Mouse (Mus musculus): ENCODE data around the gene Crtc2. TPM values are rescaled to one million over a fixed set of nuclear protein-coding genes. Genes with fewer than 3 reads are reported as not detected.

The Crtc2 gene
- polyA plus RNA-seq, 1 experiment from 2014 or later: 9.8 TPM

GRCm38 (mm10) chr3:90294651-90295050 is 40.7 kb downstream of the Crtc2 start:
- WGBS: 82% methylated on average over 2 of the region's 2 CpGs
- Histone ChIP-seq H3K27ac (ENCODE audit: low read depth, low read length) (no peak overlapping the region), H3K4me1 (ENCODE audit: control insufficient read depth, insufficient read depth, low read length) (peaks cover 10% of the 10 kb centered on the region), H3K27me3 (ENCODE audit: control insufficient read depth, insufficient read depth, low read length) (no peaks in the 10 kb centered on the region), H3K4me2 (ENCODE audit: low read depth) (peak overlapping the region; percentile 72), H3K36me3 (ENCODE audit: control insufficient read depth, insufficient read depth, low read length) (no peaks in the 10 kb centered on the region; the same call in 1 of the 2 replicates), H3K9me3 (ENCODE audit: control insufficient read depth, low read length) (no peaks in the 10 kb centered on the region), H3K9ac (ENCODE audit: low read length) (peak overlapping the region; percentile 95), H3K4me3 (ENCODE audit: low read depth, low read length) (peak overlapping the region; percentile 91)
- DNase-seq (ENCODE audit: low spot score) (no peak), ATAC-seq (ENCODE audit: insufficient read depth, low FRiP score, low TSS enrichment) (no peak)

- Histone ChIP-seq H3K27ac (ENCODE audit: low read depth, low read length) (no peak overlapping the region), H3K4me2 (ENCODE audit: low read depth) (no peak overlapping the region), H3K4me3 (ENCODE audit: low read depth, low read length) (no peak overlapping the region), H3K36me3 (ENCODE audit: control insufficient read depth, insufficient read depth, low read length) (no peaks in the 10 kb centered on the region), H3K4me1 (ENCODE audit: control insufficient read depth, insufficient read depth, low read length) (no peaks in the 10 kb centered on the region), H3K9me3 (ENCODE audit: control insufficient read depth, low read length) (no peaks in the 10 kb centered on the region), H3K27me3 (ENCODE audit: control insufficient read depth, insufficient read depth, low read length) (no peaks in the 10 kb centered on the region), H3K9ac (ENCODE audit: low read length) (no peak overlapping the region)
- DNase-seq (ENCODE audit: low spot score) (no peak), ATAC-seq (ENCODE audit: insufficient read depth, low FRiP score, low TSS enrichment) (no peak)
- 62% methylated on average over 3 of the region's 3 CpGs for WGBS
Measured at GRCm38 (mm10) chr3:90305801-90306200, 51.8 kb downstream of the Crtc2 start.

GRCm38 (mm10) chr3:90309589-90309988 is 55.6 kb downstream of the Crtc2 start:
- no peak overlapping the region for H3K27ac ChIP-seq (ENCODE audit: low read depth, low read length)
- H3K4me3 ChIP-seq (ENCODE audit: low read depth, low read length): no peak overlapping the region
- ATAC-seq (ENCODE audit: insufficient read depth, low FRiP score, low TSS enrichment) (no peak), DNase-seq (ENCODE audit: low spot score) (no peak)
- H3K9me3 ChIP-seq (ENCODE audit: control insufficient read depth, low read length): no peaks in the 10 kb centered on the region
- no peaks in the 10 kb centered on the region for H3K36me3 ChIP-seq (ENCODE audit: control insufficient read depth, insufficient read depth, low read length)
- no peaks in the 10 kb centered on the region for H3K27me3 ChIP-seq (ENCODE audit: control insufficient read depth, insufficient read depth, low read length)
- H3K4me1 ChIP-seq (ENCODE audit: control insufficient read depth, insufficient read depth, low read length): no peaks in the 10 kb centered on the region
- H3K9ac ChIP-seq (ENCODE audit: low read length): no peak overlapping the region
- H3K4me2 ChIP-seq (ENCODE audit: low read depth): no peak overlapping the region

GRCm38 (mm10) chr3:90313367-90313766 is 59.4 kb downstream of the Crtc2 start:
- H3K36me3 ChIP-seq (ENCODE audit: control insufficient read depth, insufficient read depth, low read length): no peaks in the 10 kb centered on the region
- no peak overlapping the region for H3K4me2 ChIP-seq (ENCODE audit: low read depth)
- no peak overlapping the region for H3K27ac ChIP-seq (ENCODE audit: low read depth, low read length)
- H3K9me3 ChIP-seq (ENCODE audit: control insufficient read depth, low read length): no peaks in the 10 kb centered on the region
- H3K27me3 ChIP-seq (ENCODE audit: control insufficient read depth, insufficient read depth, low read length): no peaks in the 10 kb centered on the region
- no peaks in the 10 kb centered on the region for H3K4me1 ChIP-seq (ENCODE audit: control insufficient read depth, insufficient read depth, low read length)
- no peak overlapping the region for H3K4me3 ChIP-seq (ENCODE audit: low read depth, low read length)
- H3K9ac ChIP-seq (ENCODE audit: low read length): no peak overlapping the region
- no peak for ATAC-seq (ENCODE audit: insufficient read depth, low FRiP score, low TSS enrichment)
- no peak for DNase-seq (ENCODE audit: low spot score)

Small RNA genes within 50 kb of the gene (microRNA-seq; reads per million reads assigned to microRNA genes)
- gene Mir7012: not detected

Other genes with a start within 250 kb of the Crtc2 start
- 197 TPM in 2 replicates for gene 4933434E20Rik, start 202.5 kb upstream of the Crtc2 start, polyA plus RNA-seq (2014; fragmentation: Nextera tagmentation; extraction: Ambion mirVana)
- gene Ubap2l, start 201.5 kb upstream of the Crtc2 start, polyA plus RNA-seq (2014; fragmentation: Nextera tagmentation; extraction: Ambion mirVana): 206 and 208 TPM in 2 replicates
- 509 and 535 TPM in 2 replicates for gene Tpm3, start 181.5 kb upstream of the Crtc2 start, polyA plus RNA-seq (2014; fragmentation: Nextera tagmentation; extraction: Ambion mirVana)
- 0.41 and 0.66 TPM in 2 replicates for gene Nup210l, start 150.0 kb upstream of the Crtc2 start, polyA plus RNA-seq (2014; fragmentation: Nextera tagmentation; extraction: Ambion mirVana)
- gene Rps27, start 40.5 kb upstream of the Crtc2 start, polyA plus RNA-seq (2014; fragmentation: Nextera tagmentation; extraction: Ambion mirVana): 1,223 and 1,277 TPM in 2 replicates
- gene Rab13, start 40.5 kb upstream of the Crtc2 start, polyA plus RNA-seq (2014; fragmentation: Nextera tagmentation; extraction: Ambion mirVana): 10.4 and 12.3 TPM in 2 replicates
- 92.3 and 92.4 TPM in 2 replicates for gene Jtb, start 22.6 kb upstream of the Crtc2 start, polyA plus RNA-seq (2014; fragmentation: Nextera tagmentation; extraction: Ambion mirVana)
- 3.4 and 4.0 TPM in 2 replicates for gene Creb3l4, start 10.7 kb upstream of the Crtc2 start, polyA plus RNA-seq (2014; fragmentation: Nextera tagmentation; extraction: Ambion mirVana)
- gene Slc39a1, start 6.0 kb upstream of the Crtc2 start, polyA plus RNA-seq (2014; fragmentation: Nextera tagmentation; extraction: Ambion mirVana): 50.6 and 51.4 TPM in 2 replicates
- gene Dennd4b, start 11.0 kb downstream of the Crtc2 start, polyA plus RNA-seq (2014; fragmentation: Nextera tagmentation; extraction: Ambion mirVana): 4.7 and 6.2 TPM in 2 replicates
- gene Gatad2b, start 39.0 kb downstream of the Crtc2 start, polyA plus RNA-seq (2014; fragmentation: Nextera tagmentation; extraction: Ambion mirVana): 9.2 and 11.4 TPM in 2 replicates
- 11.6 and 14.1 TPM in 2 replicates for gene Slc27a3, start 135.8 kb downstream of the Crtc2 start, polyA plus RNA-seq (2014; fragmentation: Nextera tagmentation; extraction: Ambion mirVana)
- 36.8 and 45.8 TPM in 2 replicates for gene Ints3, start 179.5 kb downstream of the Crtc2 start, polyA plus RNA-seq (2014; fragmentation: Nextera tagmentation; extraction: Ambion mirVana)
- 3.1 and 3.5 TPM in 2 replicates for gene Npr1, start 211.7 kb downstream of the Crtc2 start, polyA plus RNA-seq (2014; fragmentation: Nextera tagmentation; extraction: Ambion mirVana)
- gene Ilf2, start 222.0 kb downstream of the Crtc2 start, polyA plus RNA-seq (2014; fragmentation: Nextera tagmentation; extraction: Ambion mirVana): 333 and 341 TPM in 2 replicates
- gene Snapin, start 236.9 kb downstream of the Crtc2 start, polyA plus RNA-seq (2014; fragmentation: Nextera tagmentation; extraction: Ambion mirVana): 77.3 and 77.7 TPM in 2 replicates